Mouse (Mus musculus): ENCODE data around the gene Slc22a4.

- TF ChIP-seq EP300 (optimal IDR thresholded peaks at IDR 0.05) (no peak), CTCF (IDR thresholded peaks at IDR 0.05; ENCODE audit: low read depth) (no peak)
Measured at GRCm38 (mm10) chr11:54068520-54069371, 40.9 kb upstream of the Slc22a4 start, which contains the start of gene Pdlim4.
